Mouse (Mus musculus): ENCODE measurements around the gene Retreg1. TPM values are rescaled to one million over a fixed set of nuclear protein-coding genes. Genes with fewer than 3 reads are reported as not detected.
"Not testable (repeated sequence)": the region's sequence is repeated elsewhere in the genome, so short reads cannot be mapped to it uniquely, and the experiment has no call there.

Retreg1 gene
- total RNA-seq, 1 experiment, result 7.1 TPM

GRCm38 (mm10) chr15:25975810-25976209 is 132.8 kb downstream of the Retreg1 start:
- Histone ChIP-seq H3K9me3 (ENCODE audit: control insufficient read depth, insufficient read depth, low read depth, low read length) (no peaks in the 10 kb centered on the region), H3K36me3 (ENCODE audit: control insufficient read depth, insufficient read depth, low read length, poor library complexity, severe bottlenecking) (no peaks in the 10 kb centered on the region), H3K4me3 (ENCODE audit: insufficient read depth in 1 of 2, low read depth in 1 of 2, low read length in 2 of 2, poor library complexity in 1 of 2, severe bottlenecking in 1 of 2) (no peak overlapping the region), H3K4me1 (ENCODE audit: control insufficient read depth in 2 of 2, insufficient read depth in 2 of 2, low read length in 2 of 2, poor library complexity in 1 of 2) (no peaks in the 10 kb centered on the region), H3K27ac (ENCODE audit: insufficient read depth, low read depth, low read length, poor library complexity, severe bottlenecking) (no peak overlapping the region), H3K9ac (ENCODE audit: insufficient read depth, low read depth, low read length, poor library complexity, severe bottlenecking) (no peak overlapping the region)
- in situ Hi-C loops (cut with MboI; ENCODE audit: low sequenced_read_pairs in 2 of 2, unreplicated experiment in 2 of 2), result no loop called here
- no peak for TF ChIP-seq ZNF384 (IDR thresholded peaks at IDR 0.05; ENCODE audit: low read depth, low read length)
- TF ChIP-seq ZC3H11A (IDR thresholded peaks at IDR 0.05; ENCODE audit: borderline replicate concordance, low read depth, low read length), result no peak
- no peak for TF ChIP-seq MAFK (IDR thresholded peaks at IDR 0.05; ENCODE audit: insufficient read depth, low read depth, low read length)
- TF ChIP-seq CHD2 (IDR thresholded peaks at IDR 0.05; ENCODE audit: low read depth, low read length), result no peak
- no peak for TF ChIP-seq HCFC1 (IDR thresholded peaks at IDR 0.05; ENCODE audit: borderline replicate concordance, insufficient read depth, low read length)
- no peak for DNase-seq (ENCODE audit: low read depth, low spot score)

GRCm38 (mm10) chr15:25983614-25984013 is 140.6 kb downstream of the Retreg1 start:
- H3K4me1 ChIP-seq (ENCODE audit: control insufficient read depth in 2 of 2, insufficient read depth in 2 of 2, low read length in 2 of 2, poor library complexity in 1 of 2); H3K36me3 ChIP-seq (ENCODE audit: control insufficient read depth, insufficient read depth, low read length, poor library complexity, severe bottlenecking); in situ Hi-C loops (cut with MboI; ENCODE audit: low sequenced_read_pairs in 2 of 2, unreplicated experiment in 2 of 2); H3K27ac ChIP-seq (ENCODE audit: insufficient read depth, low read depth, low read length, poor library complexity, severe bottlenecking); H3K9me3 ChIP-seq (ENCODE audit: control insufficient read depth, insufficient read depth, low read depth, low read length); DNase-seq (ENCODE audit: low read depth, low spot score): not testable (repeated sequence)
- peak overlapping the region; percentile 92 for H3K9ac ChIP-seq (ENCODE audit: insufficient read depth, low read depth, low read length, poor library complexity, severe bottlenecking)
- H3K4me3 ChIP-seq (ENCODE audit: insufficient read depth in 1 of 2, low read depth in 1 of 2, low read length in 2 of 2, poor library complexity in 1 of 2, severe bottlenecking in 1 of 2), result peak overlapping the region; percentile 82 to 94

GRCm38 (mm10) chr15:25984067-25984733 is 141.2 kb downstream of the Retreg1 start, which contains the start of gene Zfp622:
Gene Zfp622, plus strand, starts transcription at chr15:25984366.
- Histone ChIP-seq H3K27ac (ENCODE audit: insufficient read depth, low read depth, low read length, poor library complexity, severe bottlenecking) (peak within 1 kb of the TSS; percentile 45), H3K9ac (ENCODE audit: insufficient read depth, low read depth, low read length, poor library complexity, severe bottlenecking) (peak within 1 kb of the TSS; percentile 92), H3K36me3 (ENCODE audit: control insufficient read depth, insufficient read depth, low read length, poor library complexity, severe bottlenecking) (peaks cover 4% of the 10 kb centered on the region), H3K9me3 (ENCODE audit: control insufficient read depth, insufficient read depth, low read depth, low read length) (no peaks in the 10 kb centered on the region), H3K4me3 (ENCODE audit: insufficient read depth in 1 of 2, low read depth in 1 of 2, low read length in 2 of 2, poor library complexity in 1 of 2, severe bottlenecking in 1 of 2) (peak within 1 kb of the TSS; percentile 82 to 94), H3K4me1 (ENCODE audit: control insufficient read depth in 2 of 2, insufficient read depth in 2 of 2, low read length in 2 of 2, poor library complexity in 1 of 2) (peaks cover 0 to 4% of the 10 kb centered on the region in 2 experiments; a peak in 1 of 4 replicates)
- DNase-seq (ENCODE audit: low read depth, low spot score), result peak; percentile 97
- in situ Hi-C loops (cut with MboI; ENCODE audit: low sequenced_read_pairs in 2 of 2, unreplicated experiment in 2 of 2), result no loop called here
- peak; percentile 62; the same call in 1 of the 2 replicates for TF ChIP-seq HCFC1 (IDR thresholded peaks at IDR 0.05; ENCODE audit: borderline replicate concordance, insufficient read depth, low read length)
- no peak for TF ChIP-seq CHD2 (IDR thresholded peaks at IDR 0.05; ENCODE audit: low read depth, low read length)
- no peak for TF ChIP-seq ZC3H11A (IDR thresholded peaks at IDR 0.05; ENCODE audit: borderline replicate concordance, low read depth, low read length)
- TF ChIP-seq ZNF384 (IDR thresholded peaks at IDR 0.05; ENCODE audit: low read depth, low read length), result no peak
- TF ChIP-seq MAFK (IDR thresholded peaks at IDR 0.05; ENCODE audit: insufficient read depth, low read depth, low read length), result no peak

GRCm38 (mm10) chr15:25984734-25985492 is 141.9 kb downstream of the Retreg1 start:
- Histone ChIP-seq H3K9ac (ENCODE audit: insufficient read depth, low read depth, low read length, poor library complexity, severe bottlenecking) (peak overlapping the region; percentile 91), H3K27ac (ENCODE audit: insufficient read depth, low read depth, low read length, poor library complexity, severe bottlenecking) (peak overlapping the region; percentile 45), H3K36me3 (ENCODE audit: control insufficient read depth, insufficient read depth, low read length, poor library complexity, severe bottlenecking) (peaks cover 4% of the 10 kb centered on the region), H3K9me3 (ENCODE audit: control insufficient read depth, insufficient read depth, low read depth, low read length) (no peaks in the 10 kb centered on the region), H3K4me3 (ENCODE audit: insufficient read depth in 1 of 2, low read depth in 1 of 2, low read length in 2 of 2, poor library complexity in 1 of 2, severe bottlenecking in 1 of 2) (peak overlapping the region; percentile 82 to 94), H3K4me1 (ENCODE audit: control insufficient read depth in 2 of 2, insufficient read depth in 2 of 2, low read length in 2 of 2, poor library complexity in 1 of 2) (peaks cover 0 to 4% of the 10 kb centered on the region in 2 experiments; a peak in 1 of 4 replicates)
- in situ Hi-C loops (cut with MboI; ENCODE audit: low sequenced_read_pairs in 2 of 2, unreplicated experiment in 2 of 2), result no loop called here
- TF ChIP-seq ZC3H11A (IDR thresholded peaks at IDR 0.05; ENCODE audit: borderline replicate concordance, low read depth, low read length) (no peak), ZNF384 (IDR thresholded peaks at IDR 0.05; ENCODE audit: low read depth, low read length) (no peak), HCFC1 (IDR thresholded peaks at IDR 0.05; ENCODE audit: borderline replicate concordance, insufficient read depth, low read length) (no peak), CHD2 (IDR thresholded peaks at IDR 0.05; ENCODE audit: low read depth, low read length) (no peak), MAFK (IDR thresholded peaks at IDR 0.05; ENCODE audit: insufficient read depth, low read depth, low read length) (no peak)
- DNase-seq (ENCODE audit: low read depth, low spot score), result peak; percentile 7
